Mouse (Mus musculus): Measurements from ENCODE around the gene Mrgpra6. TPM values are rescaled to one million over a fixed set of nuclear protein-coding genes. Genes with fewer than 3 reads are reported as not detected.

Gene Mrgpra6
- total RNA-seq (2012; rRNA removed), result not detected in 2 replicates

GRCm38 (mm10) chr7:47204830-47205229 lies at the start of gene Mrgpra6:
Gene Mrgpra6 (minus strand): TSS chr7:47204920.
- H3K36me3 ChIP-seq (ENCODE audit: control insufficient read depth, insufficient read depth, low read length, poor library complexity, severe bottlenecking), result no peaks in the 10 kb centered on the region
- in situ Hi-C loops (cut with MboI; ENCODE audit: low sequenced_read_pairs in 2 of 2, unreplicated experiment in 2 of 2), result no loop called here
- no peaks in the 10 kb centered on the region for H3K4me1 ChIP-seq (ENCODE audit: control insufficient read depth in 2 of 2, insufficient read depth in 2 of 2, low read length in 2 of 2, poor library complexity in 1 of 2)
- H3K27ac ChIP-seq (ENCODE audit: insufficient read depth, low read depth, low read length, poor library complexity, severe bottlenecking), result no peak within 1 kb of the TSS
- H3K4me3 ChIP-seq (ENCODE audit: insufficient read depth in 1 of 2, low read depth in 1 of 2, low read length in 2 of 2, poor library complexity in 1 of 2, severe bottlenecking in 1 of 2), result no peak within 1 kb of the TSS
- DNase-seq (ENCODE audit: low read depth, low spot score), result no peak
- TF ChIP-seq ZC3H11A (IDR thresholded peaks at IDR 0.05; ENCODE audit: borderline replicate concordance, low read depth, low read length) (no peak), CHD2 (IDR thresholded peaks at IDR 0.05; ENCODE audit: low read depth, low read length) (no peak), MAFK (IDR thresholded peaks at IDR 0.05; ENCODE audit: insufficient read depth, low read depth, low read length) (no peak), HCFC1 (IDR thresholded peaks at IDR 0.05; ENCODE audit: borderline replicate concordance, insufficient read depth, low read length) (no peak), ZNF384 (IDR thresholded peaks at IDR 0.05; ENCODE audit: low read depth, low read length) (no peak)
- no peak within 1 kb of the TSS for H3K9ac ChIP-seq (ENCODE audit: insufficient read depth, low read depth, low read length, poor library complexity, severe bottlenecking)
- no peaks in the 10 kb centered on the region for H3K9me3 ChIP-seq (ENCODE audit: control insufficient read depth, insufficient read depth, low read depth, low read length)

- no peak within 1 kb of the TSS for H3K27ac ChIP-seq (ENCODE audit: insufficient read depth, low read depth, low read length, poor library complexity, severe bottlenecking)
- TF ChIP-seq ZNF384 (IDR thresholded peaks at IDR 0.05; ENCODE audit: low read depth, low read length) (no peak), MAFK (IDR thresholded peaks at IDR 0.05; ENCODE audit: insufficient read depth, low read depth, low read length) (no peak), HCFC1 (IDR thresholded peaks at IDR 0.05; ENCODE audit: borderline replicate concordance, insufficient read depth, low read length) (no peak), ZC3H11A (IDR thresholded peaks at IDR 0.05; ENCODE audit: borderline replicate concordance, low read depth, low read length) (no peak), CHD2 (IDR thresholded peaks at IDR 0.05; ENCODE audit: low read depth, low read length) (no peak)
- no peak for DNase-seq (ENCODE audit: low read depth, low spot score)
Observed at GRCm38 (mm10) chr7:47252770-47253169, 48.0 kb upstream of the Mrgpra6 start, which contains the start of gene Mrgpra9. Gene Mrgpra9 (minus strand): TSS chr7:47252848.

GRCm38 (mm10) chr7:47244658-47245057 lies 39.9 kb upstream of the Mrgpra6 start:
- in situ Hi-C loops (cut with MboI; ENCODE audit: low sequenced_read_pairs in 2 of 2, unreplicated experiment in 2 of 2), result no loop called here
- Histone ChIP-seq H3K27ac (ENCODE audit: insufficient read depth, low read depth, low read length, poor library complexity, severe bottlenecking) (no peak overlapping the region), H3K9me3 (ENCODE audit: control insufficient read depth, insufficient read depth, low read depth, low read length) (no peaks in the 10 kb centered on the region), H3K36me3 (ENCODE audit: control insufficient read depth, insufficient read depth, low read length, poor library complexity, severe bottlenecking) (no peaks in the 10 kb centered on the region), H3K4me3 (ENCODE audit: insufficient read depth in 1 of 2, low read depth in 1 of 2, low read length in 2 of 2, poor library complexity in 1 of 2, severe bottlenecking in 1 of 2) (no peak overlapping the region), H3K4me1 (ENCODE audit: control insufficient read depth in 2 of 2, insufficient read depth in 2 of 2, low read length in 2 of 2, poor library complexity in 1 of 2) (no peaks in the 10 kb centered on the region), H3K9ac (ENCODE audit: insufficient read depth, low read depth, low read length, poor library complexity, severe bottlenecking) (no peak overlapping the region)
- no peak for DNase-seq (ENCODE audit: low read depth, low spot score)
- no peak for TF ChIP-seq MAFK (IDR thresholded peaks at IDR 0.05; ENCODE audit: insufficient read depth, low read depth, low read length)
- TF ChIP-seq ZC3H11A (IDR thresholded peaks at IDR 0.05; ENCODE audit: borderline replicate concordance, low read depth, low read length), result no peak
- TF ChIP-seq CHD2 (IDR thresholded peaks at IDR 0.05; ENCODE audit: low read depth, low read length), result no peak
- no peak for TF ChIP-seq ZNF384 (IDR thresholded peaks at IDR 0.05; ENCODE audit: low read depth, low read length)
- no peak for TF ChIP-seq HCFC1 (IDR thresholded peaks at IDR 0.05; ENCODE audit: borderline replicate concordance, insufficient read depth, low read length)

More at GRCm38 (mm10) chr7:47252770-47253169, 48.0 kb upstream of the Mrgpra6 start, which contains the start of gene Mrgpra9:
- Histone ChIP-seq H3K36me3 (ENCODE audit: control insufficient read depth, insufficient read depth, low read length, poor library complexity, severe bottlenecking) (no peaks in the 10 kb centered on the region), H3K4me1 (ENCODE audit: control insufficient read depth in 2 of 2, insufficient read depth in 2 of 2, low read length in 2 of 2, poor library complexity in 1 of 2) (no peaks in the 10 kb centered on the region), H3K9ac (ENCODE audit: insufficient read depth, low read depth, low read length, poor library complexity, severe bottlenecking) (no peak within 1 kb of the TSS), H3K4me3 (ENCODE audit: insufficient read depth in 1 of 2, low read depth in 1 of 2, low read length in 2 of 2, poor library complexity in 1 of 2, severe bottlenecking in 1 of 2) (no peak within 1 kb of the TSS), H3K9me3 (ENCODE audit: control insufficient read depth, insufficient read depth, low read depth, low read length) (no peaks in the 10 kb centered on the region)
- in situ Hi-C loops (cut with MboI; ENCODE audit: low sequenced_read_pairs in 2 of 2, unreplicated experiment in 2 of 2), result no loop called here

- no peaks in the 10 kb centered on the region for H3K36me3 ChIP-seq (ENCODE audit: control insufficient read depth, insufficient read depth, low read length, poor library complexity, severe bottlenecking)
- in situ Hi-C loops (cut with MboI; ENCODE audit: low sequenced_read_pairs in 2 of 2, unreplicated experiment in 2 of 2), result no loop called here
- no peaks in the 10 kb centered on the region for H3K4me1 ChIP-seq (ENCODE audit: control insufficient read depth in 2 of 2, insufficient read depth in 2 of 2, low read length in 2 of 2, poor library complexity in 1 of 2)
- no peak for DNase-seq (ENCODE audit: low read depth, low spot score)
- no peak overlapping the region for H3K9ac ChIP-seq (ENCODE audit: insufficient read depth, low read depth, low read length, poor library complexity, severe bottlenecking)
- no peak overlapping the region for H3K27ac ChIP-seq (ENCODE audit: insufficient read depth, low read depth, low read length, poor library complexity, severe bottlenecking)
- TF ChIP-seq MAFK (IDR thresholded peaks at IDR 0.05; ENCODE audit: insufficient read depth, low read depth, low read length) (no peak), CHD2 (IDR thresholded peaks at IDR 0.05; ENCODE audit: low read depth, low read length) (no peak), ZNF384 (IDR thresholded peaks at IDR 0.05; ENCODE audit: low read depth, low read length) (no peak), ZC3H11A (IDR thresholded peaks at IDR 0.05; ENCODE audit: borderline replicate concordance, low read depth, low read length) (no peak), HCFC1 (IDR thresholded peaks at IDR 0.05; ENCODE audit: borderline replicate concordance, insufficient read depth, low read length) (no peak)
- no peak overlapping the region for H3K4me3 ChIP-seq (ENCODE audit: insufficient read depth in 1 of 2, low read depth in 1 of 2, low read length in 2 of 2, poor library complexity in 1 of 2, severe bottlenecking in 1 of 2)
- H3K9me3 ChIP-seq (ENCODE audit: control insufficient read depth, insufficient read depth, low read depth, low read length), result no peaks in the 10 kb centered on the region
Observed at GRCm38 (mm10) chr7:47195271-47195670, 9.4 kb downstream of the Mrgpra6 start.

- Histone ChIP-seq H3K36me3 (ENCODE audit: control insufficient read depth, insufficient read depth, low read length, poor library complexity, severe bottlenecking) (no peaks in the 10 kb centered on the region), H3K9ac (ENCODE audit: insufficient read depth, low read depth, low read length, poor library complexity, severe bottlenecking) (no peak overlapping the region), H3K4me1 (ENCODE audit: control insufficient read depth in 2 of 2, insufficient read depth in 2 of 2, low read length in 2 of 2, poor library complexity in 1 of 2) (no peaks in the 10 kb centered on the region), H3K4me3 (ENCODE audit: insufficient read depth in 1 of 2, low read depth in 1 of 2, low read length in 2 of 2, poor library complexity in 1 of 2, severe bottlenecking in 1 of 2) (no peak overlapping the region), H3K9me3 (ENCODE audit: control insufficient read depth, insufficient read depth, low read depth, low read length) (no peaks in the 10 kb centered on the region), H3K27ac (ENCODE audit: insufficient read depth, low read depth, low read length, poor library complexity, severe bottlenecking) (no peak overlapping the region)
- TF ChIP-seq MAFK (IDR thresholded peaks at IDR 0.05; ENCODE audit: insufficient read depth, low read depth, low read length) (no peak), CHD2 (IDR thresholded peaks at IDR 0.05; ENCODE audit: low read depth, low read length) (no peak), ZC3H11A (IDR thresholded peaks at IDR 0.05; ENCODE audit: borderline replicate concordance, low read depth, low read length) (no peak), ZNF384 (IDR thresholded peaks at IDR 0.05; ENCODE audit: low read depth, low read length) (no peak), HCFC1 (IDR thresholded peaks at IDR 0.05; ENCODE audit: borderline replicate concordance, insufficient read depth, low read length) (no peak)
- no peak for DNase-seq (ENCODE audit: low read depth, low spot score)
- in situ Hi-C loops (cut with MboI; ENCODE audit: low sequenced_read_pairs in 2 of 2, unreplicated experiment in 2 of 2), result no loop called here
Observed at GRCm38 (mm10) chr7:47170814-47171213, 33.9 kb downstream of the Mrgpra6 start.
